ENCODE assay signal across 11 mouse cellular contexts in genomic region chr5:129005416-129005815, GRCm38 (mm10). TPM values are rescaled to one million over a fixed set of nuclear protein-coding genes. Genes with fewer than 3 reads are reported as not detected.
A peak's percentile ranks its signal among the peaks of the same experiment; 100 is the strongest.
DNase-seq lines count a peak whose midpoint lies in the region; ATAC-seq and TF ChIP-seq lines count a peak whose summit lies in the region.
"Had no signal": no experiment of that assay in that cellular context is flagged by ENCODE, and none has a peak within 500 bp of the region (broad histone marks: within the 10 kb centered on the region; RNA-seq: fewer than 3 reads in every experiment).

No protein-coding gene starts in this region.

- TF ChIP-seq CTCF in bone marrow macrophage, adult 2 months (IDR thresholded peaks at IDR 0.05; ENCODE audit: low read depth, low read length), result no peak

- DNase-seq in embryonic facial prominence, embryonic 10.5 days (ENCODE audit: low spot score), result no peak
- DNase-seq in left cerebral cortex, postnatal 4 days, result peak; percentile 57
- DNase-seq in left cerebral cortex, postnatal 10 days (ENCODE audit: extremely low spot score in 1 of 2, low spot score in 2 of 2), result no peak
- DNase-seq in heart, postnatal 14 days, result peak; percentile 20 to 29
- DNase-seq in cerebellum, adult 11-12 months, result no peak
- no peak for DNase-seq in T-cell, adult 2 months (ENCODE audit: low spot score)
- DNase-seq: cerebellum, adult 18-20 months; right cerebral cortex, adult 18-20 months had no signal

- 0 out of 2 replicates have a peak overlapping the region, but pooled peaks have one; percentile 36 for H3K9ac ChIP-seq in embryonic facial prominence, embryonic 13.5 days

- TF ChIP-seq POLR2A in bone marrow macrophage, adult 2 months (IDR thresholded peaks at IDR 0.05; ENCODE audit: borderline replicate concordance, low read depth, low read length), result no peak

- no peak overlapping the region for H3K27ac ChIP-seq in embryonic facial prominence, embryonic 13.5 days
- no peak overlapping the region for H3K27ac ChIP-seq in embryonic facial prominence, embryonic 10.5 days (replicated peaks)
- H3K27ac ChIP-seq in bone marrow macrophage, adult 2 months (ENCODE audit: insufficient read depth, low read depth, low read length), result 0 out of 2 replicates have a peak overlapping the region, but pooled peaks have one; percentile 7

- H3K36me3 ChIP-seq in embryonic facial prominence, embryonic 13.5 days, result 0 out of 2 replicates have a peak, but pooled peaks cover 10% of the 10 kb centered on the region
- H3K36me3 ChIP-seq in embryonic facial prominence, embryonic 10.5 days (replicated peaks), result peaks cover 9% of the 10 kb centered on the region

- H3K4me2 ChIP-seq in embryonic facial prominence, embryonic 13.5 days, result no peak overlapping the region

- no peaks in the 10 kb centered on the region for H3K27me3 ChIP-seq in embryonic facial prominence, embryonic 13.5 days
- 0 out of 2 replicates have a peak, but pooled peaks cover 5% of the 10 kb centered on the region for H3K27me3 ChIP-seq in embryonic facial prominence, embryonic 10.5 days (replicated peaks; ENCODE audit: low read depth, poor library complexity, severe bottlenecking)

- no peaks in the 10 kb centered on the region for H3K9me3 ChIP-seq in embryonic facial prominence, embryonic 13.5 days
- H3K9me3 ChIP-seq in embryonic facial prominence, embryonic 10.5 days, result no peaks in the 10 kb centered on the region

- no peak overlapping the region for H3K4me3 ChIP-seq in embryonic facial prominence, embryonic 13.5 days
- H3K4me3 ChIP-seq in embryonic facial prominence, embryonic 10.5 days, result no peak overlapping the region
- H3K4me3 ChIP-seq in bone marrow macrophage, adult 2 months (ENCODE audit: insufficient read depth, low read length), result no peak overlapping the region

- WGBS in embryonic facial prominence, embryonic 13.5 days, result 89% methylated on average over 3 of the region's 3 CpGs
- 84% methylated on average over 3 of the region's 3 CpGs for WGBS in embryonic facial prominence, embryonic 10.5 days

- no peak for ATAC-seq in embryonic facial prominence, embryonic 13.5 days (ENCODE audit: insufficient number of reproducible peaks, insufficient read depth, low FRiP score, low TSS enrichment, low read depth)

- intact Hi-C loops in left cerebral cortex, postnatal 4 days (cut with DNase I), result no loop called here
- intact Hi-C loops in left cerebral cortex, postnatal 10 days (cut with DNase I), result no loop called here
- intact Hi-C loops in heart, postnatal 14 days (cut with DNase I), result no loop called here

- H3K4me1 ChIP-seq in embryonic facial prominence, embryonic 13.5 days, result peaks cover 40% of the 10 kb centered on the region
- peaks cover 64% of the 10 kb centered on the region for H3K4me1 ChIP-seq in embryonic facial prominence, embryonic 10.5 days
- H3K4me1 ChIP-seq in bone marrow macrophage, adult 2 months (ENCODE audit: control insufficient read depth, insufficient read depth, low read length), result peaks cover 73% of the 10 kb centered on the region

RNA-seq across cellular contexts. Expression of gene Stx2, which starts 3.0 kb away (rescaled TPM):
- polyA plus RNA-seq in embryonic facial prominence, embryonic 13.5 days (2015; fragmentation: Nextera tagmentation; extraction: Ambion mirVana), result 27.5 and 30.7 TPM in 2 replicates
- 22.2 and 24.9 TPM in 2 replicates for polyA plus RNA-seq in embryonic facial prominence, embryonic 10.5 days (2016; fragmentation: Nextera tagmentation; extraction: Ambion mirVana)
- total RNA-seq in left cerebral cortex, postnatal 4 days (2021), result 10 to 100 TPM; 30.4 to 33.2 TPM
- total RNA-seq in left cerebral cortex, postnatal 10 days (2021), result 10 to 100 TPM; 26.5 to 31.0 TPM
- 106 and 112 TPM in 2 replicates for polyA plus RNA-seq in bone marrow macrophage, adult 2 months (2012; ENCODE audit: insufficient read depth, insufficient read length, missing spikeins)
- 10 to 100 TPM; 16.0 to 18.8 TPM for total RNA-seq in heart, postnatal 14 days (2021)

RNA-seq across cellular contexts. Expression of gene Ran, which starts 14.5 kb away (rescaled TPM):
- polyA plus RNA-seq in embryonic facial prominence, embryonic 13.5 days (2015; fragmentation: Nextera tagmentation; extraction: Ambion mirVana), result 544 and 631 TPM in 2 replicates
- polyA plus RNA-seq in embryonic facial prominence, embryonic 10.5 days (2016; fragmentation: Nextera tagmentation; extraction: Ambion mirVana), result 958 and 1,014 TPM in 2 replicates
- 100 to 1,000 TPM; 164 to 165 TPM for total RNA-seq in left cerebral cortex, postnatal 4 days (2021)
- 100 to 1,000 TPM; 157 to 172 TPM for total RNA-seq in left cerebral cortex, postnatal 10 days (2021)
- 94.1 and 102 TPM in 2 replicates for polyA plus RNA-seq in bone marrow macrophage, adult 2 months (2012; ENCODE audit: insufficient read depth, insufficient read length, missing spikeins)
- total RNA-seq in heart, postnatal 14 days (2021), result 100 to 1,000 TPM in 1 of 2 experiments, 10 to 100 TPM in 1; 85.2 to 106 TPM

RNA-seq across cellular contexts. Expression of gene Rimbp2, which starts 52.1 kb away (rescaled TPM):
- 0.18 and 0.19 TPM in 2 replicates for polyA plus RNA-seq in embryonic facial prominence, embryonic 13.5 days (2015; fragmentation: Nextera tagmentation; extraction: Ambion mirVana)
- 0.33 and 0.42 TPM in 2 replicates for polyA plus RNA-seq in embryonic facial prominence, embryonic 10.5 days (2016; fragmentation: Nextera tagmentation; extraction: Ambion mirVana)
- 10 to 100 TPM; 67.1 to 68.9 TPM for total RNA-seq in left cerebral cortex, postnatal 4 days (2021)
- 100 to 1,000 TPM; 111 to 114 TPM for total RNA-seq in left cerebral cortex, postnatal 10 days (2021)
- 0.92 TPM in 1 of 2 replicates, not detected in the other for polyA plus RNA-seq in bone marrow macrophage, adult 2 months (2012; ENCODE audit: insufficient read depth, insufficient read length, missing spikeins)
- not detected for total RNA-seq in heart, postnatal 14 days (2021)
- polyA plus RNA-seq: C2C12 had no signal

Comparison
In these comparisons a context has a peak if more than half of its experiments do, and no peak if none do; other contexts are left out.
1. DNase-seq: peak in left cerebral cortex, postnatal 4 days (single experiment) and heart, postnatal 14 days (2 of 2); none in embryonic facial prominence, embryonic 10.5 days (single experiment), left cerebral cortex, postnatal 10 days (0 of 2), cerebellum, adult 11-12 months (single experiment) and T-cell, adult 2 months (single experiment).
2. RNA of gene Rimbp2, which starts 52.1 kb away (total RNA-seq): 111 to 114 TPM in left cerebral cortex, postnatal 10 days and 67.1 to 68.9 TPM in left cerebral cortex, postnatal 4 days; not detected in heart, postnatal 14 days; every median in the first group is over 10 times any median in the second.